Mouse (Mus musculus): ENCODE data around the gene Itpr1.

The Itpr1 gene

GRCm38 (mm10) chr6:108212881-108213295 lies at the start of gene Itpr1:
Itpr1 (plus strand) TSS chr6:108213096.
- DNase-seq (ENCODE audit: low spot score), result peak; percentile 91

- no peak for DNase-seq (ENCODE audit: low spot score)
These were observed 48.0 kb upstream of the Itpr1 start for GRCm38 (mm10) chr6:108164935-108165334.

- DNase-seq (ENCODE audit: low spot score), result no peak
These were observed 47.3 kb upstream of the Itpr1 start for GRCm38 (mm10) chr6:108165598-108165997.

- DNase-seq (ENCODE audit: low spot score), result no peak
These were observed 44.8 kb upstream of the Itpr1 start for GRCm38 (mm10) chr6:108167946-108168680.

GRCm38 (mm10) chr6:108168723-108169122 lies 44.2 kb upstream of the Itpr1 start:
- no peak for DNase-seq (ENCODE audit: low spot score)

GRCm38 (mm10) chr6:108169466-108169865 lies 43.4 kb upstream of the Itpr1 start:
- no peak for DNase-seq (ENCODE audit: low spot score)

GRCm38 (mm10) chr6:108172219-108172618 lies 40.7 kb upstream of the Itpr1 start:
- no peak for DNase-seq (ENCODE audit: low spot score)

- no peak for DNase-seq (ENCODE audit: low spot score)
These were observed 38.7 kb upstream of the Itpr1 start for GRCm38 (mm10) chr6:108174181-108174580.

GRCm38 (mm10) chr6:108179087-108179486 lies 33.8 kb upstream of the Itpr1 start:
- no peak for DNase-seq (ENCODE audit: low spot score)

GRCm38 (mm10) chr6:108184847-108185684 lies 27.8 kb upstream of the Itpr1 start, which contains the start of gene Sumf1:
Sumf1 (minus strand) TSS chr6:108185582.
- peak; percentile 78 for DNase-seq (ENCODE audit: low spot score)

GRCm38 (mm10) chr6:108185685-108186009 lies 27.2 kb upstream of the Itpr1 start:
- no peak for DNase-seq (ENCODE audit: low spot score)

- DNase-seq (ENCODE audit: low spot score), result no peak
These were observed 22.2 kb upstream of the Itpr1 start for GRCm38 (mm10) chr6:108190690-108191089.

GRCm38 (mm10) chr6:108192632-108193031 lies 20.3 kb upstream of the Itpr1 start:
- DNase-seq (ENCODE audit: low spot score), result no peak

GRCm38 (mm10) chr6:108196665-108197064 lies 16.2 kb upstream of the Itpr1 start:
- no peak for DNase-seq (ENCODE audit: low spot score)

- DNase-seq (ENCODE audit: low spot score), result no peak
These were observed 15.8 kb upstream of the Itpr1 start for GRCm38 (mm10) chr6:108197117-108197516.

- no peak for DNase-seq (ENCODE audit: low spot score)
These were observed 14.6 kb upstream of the Itpr1 start for GRCm38 (mm10) chr6:108198286-108198685.

GRCm38 (mm10) chr6:108204322-108204721 lies 8.6 kb upstream of the Itpr1 start:
- no peak for DNase-seq (ENCODE audit: low spot score)

GRCm38 (mm10) chr6:108206145-108206544 lies 6.8 kb upstream of the Itpr1 start:
- DNase-seq (ENCODE audit: low spot score), result no peak

- no peak for DNase-seq (ENCODE audit: low spot score)
These were observed 5.9 kb upstream of the Itpr1 start for GRCm38 (mm10) chr6:108206914-108207566.

GRCm38 (mm10) chr6:108211896-108212880 lies 708 bp upstream of the Itpr1 start:
- DNase-seq (ENCODE audit: low spot score), result no peak

- no peak for DNase-seq (ENCODE audit: low spot score)
These were observed 791 bp downstream of the Itpr1 start for GRCm38 (mm10) chr6:108213481-108214293.
